Mouse (Mus musculus) neutrophil, adult 59 days (primary cell): ENCODE results near the gene Hmbs. TPM values are rescaled to one million over a fixed set of nuclear protein-coding genes. Genes with fewer than 3 reads are reported as not detected.

Experiments used
- total RNA-seq, 2 experiments: library from RNA; stranded (reverse); gene quantifications; 1 replicate in 1 of 2; 2 replicates in 1 of 2; pipeline ENCODE4 v1.2.4; 2023

Hmbs gene
- 10 to 100 TPM; 43.9 to 66.5 TPM for total RNA-seq

GRCm38 (mm10) chr9:44343781-44344421 lies at the start of gene Hmbs:
Gene Hmbs (minus strand): TSS chr9:44344228.

GRCm38 (mm10) chr9:44379054-44379834 lies 35.2 kb upstream of the Hmbs start, which contains the start of gene Hyou1:
Gene Hyou1 (plus strand): TSS chr9:44379490.

GRCm38 (mm10) chr9:44361190-44361917 lies 17.3 kb upstream of the Hmbs start, which contains the start of gene Vps11:
Gene Vps11 (minus strand): TSS chr9:44361670.

GRCm38 (mm10) chr9:44334396-44335330 lies 9.4 kb downstream of the Hmbs start, which contains the start of gene H2afx:
Gene H2afx (plus strand): TSS chr9:44334694.

DNA sequence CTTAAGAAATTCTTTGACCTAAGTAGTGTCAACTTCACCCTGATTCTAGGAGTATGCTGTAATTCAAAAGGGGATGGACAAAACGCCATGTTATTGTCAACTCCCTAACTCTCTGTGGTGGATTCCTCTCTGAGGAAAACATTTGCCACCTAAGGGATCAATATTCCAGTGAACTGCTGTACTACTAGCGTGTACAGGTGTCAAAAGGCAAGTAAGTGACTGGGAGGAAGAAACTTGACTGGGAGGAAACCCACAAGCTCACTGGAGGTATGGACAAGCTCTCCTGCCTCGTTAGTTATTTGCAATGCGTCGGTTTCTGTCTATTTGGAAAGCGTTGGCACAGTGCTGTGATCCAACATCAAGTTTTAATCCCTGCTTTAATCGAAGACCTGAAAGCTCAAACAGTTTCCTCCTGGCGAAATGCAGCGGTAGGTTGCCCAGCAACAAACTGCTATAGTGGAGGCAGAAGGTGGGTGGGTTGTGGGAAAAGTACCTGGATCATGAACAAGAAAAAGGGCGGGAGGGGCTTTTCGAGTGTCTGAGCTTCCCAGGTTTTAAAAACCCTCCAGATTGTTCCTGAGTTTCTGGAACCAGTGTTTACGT lies 18.2 kb downstream of the Hmbs start, which contains the start of gene Dpagt1:
Dpagt1 (plus strand) TSS at position 252 of the 603 bp plus-strand sequence.

DNA sequence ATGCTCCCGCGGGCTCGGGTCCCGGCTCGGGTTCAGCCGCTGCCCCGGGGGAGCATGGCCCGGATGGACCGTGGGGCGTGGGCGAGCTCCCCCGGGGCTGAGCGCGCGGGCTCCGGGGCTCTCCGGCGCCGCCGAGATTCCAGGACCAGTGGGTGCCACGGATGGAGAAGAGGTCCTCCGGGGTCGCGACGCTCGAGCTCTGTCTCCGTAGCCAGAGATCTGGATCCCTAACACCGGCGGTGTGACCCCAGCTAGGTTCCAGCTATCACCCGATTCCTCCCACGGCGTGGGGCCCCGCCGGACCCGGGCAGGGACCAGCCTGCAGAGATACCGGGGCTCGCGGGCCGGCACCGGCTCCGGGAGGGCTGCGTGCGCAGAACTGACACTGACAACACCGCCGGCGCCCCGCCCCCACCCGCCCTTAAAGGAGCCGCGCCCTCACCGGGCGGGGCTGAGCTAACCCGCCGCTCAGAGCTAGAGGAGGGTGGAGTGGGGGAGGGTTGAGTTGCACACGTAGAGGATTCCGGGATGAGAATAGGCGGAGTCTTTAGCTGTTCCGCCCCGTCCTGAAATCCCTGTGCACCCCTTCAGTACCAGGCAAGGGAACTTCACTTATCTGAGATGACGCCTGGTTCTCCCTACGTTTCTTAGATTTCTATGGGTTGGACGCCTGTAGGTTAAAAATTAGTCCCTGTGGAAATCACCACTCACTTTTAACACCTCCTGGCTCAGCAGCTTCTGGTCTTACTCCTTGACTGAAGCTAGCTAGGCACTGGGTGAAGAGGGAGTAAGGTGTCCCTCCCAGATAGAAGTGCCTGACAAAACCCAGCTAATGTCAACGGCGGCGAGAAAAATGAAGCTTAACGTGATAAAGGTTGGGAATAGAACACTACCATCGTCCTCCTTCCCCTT lies 23.9 kb downstream of the Hmbs start, which contains the start of gene C2cd2l:
C2cd2l (minus strand) TSS at position 399 of the 912 bp plus-strand sequence.

DNA sequence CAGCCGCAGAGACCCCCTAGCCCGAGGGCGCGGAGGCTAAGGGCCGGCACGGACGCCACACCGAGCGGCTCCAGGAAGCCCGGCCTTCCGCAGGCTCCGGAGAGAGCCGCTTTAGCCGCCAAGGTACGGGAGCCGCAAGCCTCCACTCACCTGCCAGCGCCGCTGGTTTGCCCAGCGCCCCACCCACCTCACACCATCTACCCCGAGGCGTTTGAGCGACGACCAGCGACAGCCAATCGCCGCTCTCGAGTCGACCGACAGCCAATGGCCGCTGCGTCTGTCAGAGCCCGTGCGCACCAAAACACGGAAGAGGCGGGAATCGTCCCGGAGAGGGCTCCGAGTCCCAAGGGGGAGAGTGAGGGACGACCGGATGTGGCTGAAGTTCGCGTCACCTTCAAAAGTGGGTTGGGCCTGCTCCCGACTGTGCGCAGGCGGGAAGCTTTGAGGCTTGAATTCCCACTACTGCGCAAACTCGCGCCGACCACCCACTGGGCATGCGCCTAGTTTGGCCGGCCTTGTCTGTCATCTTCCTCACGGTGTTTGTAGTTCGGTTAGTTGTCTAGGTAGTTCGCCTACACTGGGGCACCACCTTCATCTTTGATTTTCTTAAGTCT lies 38.5 kb downstream of the Hmbs start, which contains the start of gene Hinfp:
Hinfp (minus strand) TSS at position 206 of the 614 bp plus-strand sequence.

GRCm38 (mm10) chr9:44288076-44288958 lies 55.7 kb downstream of the Hmbs start, which contains the start of gene Abcg4:
Gene Abcg4 (minus strand): TSS chr9:44288615.

Other genes with a start within 250 kb of the Hmbs start
- under 1 TPM; 0.16 to 0.22 TPM for gene Mfrp, start 242.5 kb downstream of the Hmbs start, total RNA-seq
- under 1 TPM in 1 of 2 experiments, not detected in 1; 0.49 TPM for gene C1qtnf5, start 237.0 kb downstream of the Hmbs start, total RNA-seq
- gene Gm49380, start 230.7 kb downstream of the Hmbs start, total RNA-seq = not detected
- 10 to 100 TPM; 29.2 to 31.1 TPM for gene Rnf26, start 230.7 kb downstream of the Hmbs start, total RNA-seq
- gene Mcam, start 209.8 kb downstream of the Hmbs start, total RNA-seq = 1 to 10 TPM; 3.6 to 5.1 TPM
- gene Cbl, start 110.2 kb downstream of the Hmbs start, total RNA-seq = 100 to 1,000 TPM; 215 to 217 TPM
- not detected for gene Ccdc153, start 103.6 kb downstream of the Hmbs start, total RNA-seq
- 1 to 10 TPM; 1.6 TPM for gene Pdzd3, start 92.8 kb downstream of the Hmbs start, total RNA-seq
- gene Nlrx1, start 75.6 kb downstream of the Hmbs start, total RNA-seq = 10 to 100 TPM; 61.4 to 69.3 TPM
- gene Abcg4, start 55.6 kb downstream of the Hmbs start, total RNA-seq = 1 to 10 TPM; 3.7 to 9.7 TPM
- 10 to 100 TPM; 35.6 to 40.8 TPM for gene Hinfp, start 38.6 kb downstream of the Hmbs start, total RNA-seq
- gene C2cd2l, start 23.9 kb downstream of the Hmbs start, total RNA-seq = 10 to 100 TPM; 21.6 to 23.7 TPM
- gene Dpagt1, start 18.2 kb downstream of the Hmbs start, total RNA-seq = 10 to 100 TPM; 13.9 to 15.2 TPM
- gene H2afx, start 9.5 kb downstream of the Hmbs start, total RNA-seq = 100 to 1,000 TPM; 273 to 278 TPM
- gene Vps11, start 17.4 kb upstream of the Hmbs start, total RNA-seq = 10 to 100 TPM; 37.1 to 37.2 TPM
- gene Hyou1, start 35.3 kb upstream of the Hmbs start, total RNA-seq = 10 to 100 TPM; 50.6 to 54.5 TPM
- 10 to 100 TPM; 12.4 to 13.7 TPM for gene Slc37a4, start 52.6 kb upstream of the Hmbs start, total RNA-seq
- gene Rps25, start 62.9 kb upstream of the Hmbs start, total RNA-seq = 1,000 to 10,000 TPM in 1 of 2 experiments, 100 to 1,000 TPM in 1; 988 to 1,162 TPM
- gene Trappc4, start 63.4 kb upstream of the Hmbs start, total RNA-seq = 10 to 100 TPM; 50.5 to 53.9 TPM
- gene Ccdc84, start 74.3 kb upstream of the Hmbs start, total RNA-seq = 10 to 100 TPM; 23.0 to 26.9 TPM
- not detected for gene Foxr1, start 96.9 kb upstream of the Hmbs start, total RNA-seq
- gene Upk2, start 110.7 kb upstream of the Hmbs start, total RNA-seq = not detected
- gene Bcl9l, start 138.6 kb upstream of the Hmbs start, total RNA-seq = 10 to 100 TPM in 1 of 2 experiments, 1 to 10 TPM in 1; 6.9 to 10.2 TPM
- gene Cxcr5, start 217.6 kb upstream of the Hmbs start, total RNA-seq = under 1 TPM; 0.24 to 0.42 TPM